ENCODE assay signal across 10 mouse cellular contexts in genomic region chr2:19528797-19529196, GRCm38 (mm10). TPM values are rescaled to one million over a fixed set of nuclear protein-coding genes. Genes with fewer than 3 reads are reported as not detected.
A peak's percentile ranks its signal among the peaks of the same experiment; 100 is the strongest.
DNase-seq lines count a peak whose midpoint lies in the region; ATAC-seq and TF ChIP-seq lines count a peak whose summit lies in the region.
"Had no signal": no experiment of that assay in that cellular context is flagged by ENCODE, and none has a peak within 500 bp of the region (broad histone marks: within the 10 kb centered on the region; RNA-seq: fewer than 3 reads in every experiment).

No protein-coding gene starts in this region.

- H3K27me3 ChIP-seq in liver, adult 2 months (ENCODE audit: control insufficient read depth, insufficient read depth, low read length) = no peaks in the 10 kb centered on the region
- H3K27me3 ChIP-seq in liver, embryonic 12.5 days (replicated peaks) = no peaks in the 10 kb centered on the region
- H3K27me3 ChIP-seq in cerebellum, adult 2 months (ENCODE audit: control insufficient read depth, insufficient read depth, low read length) = no peaks in the 10 kb centered on the region
- H3K27me3 ChIP-seq in midbrain, embryonic 16.5 days (ENCODE audit: control insufficient read depth, insufficient read depth, low read depth, low read length) = no peaks in the 10 kb centered on the region
- H3K27me3 ChIP-seq: heart, embryonic 15.5 days had no signal

- ATAC-seq in liver, embryonic 12.5 days = no peak
- peak; percentile 79 for ATAC-seq in granulocyte monocyte progenitor cell, adult 5-6 weeks (replicated peaks; ENCODE audit: poor library complexity, severe bottlenecking)
- no peak for ATAC-seq in midbrain, embryonic 16.5 days

- H3K36me3 ChIP-seq in liver, adult 2 months (ENCODE audit: control insufficient read depth, insufficient read depth, low read length) = no peaks in the 10 kb centered on the region
- no peaks in the 10 kb centered on the region for H3K36me3 ChIP-seq in liver, embryonic 12.5 days
- no peaks in the 10 kb centered on the region for H3K36me3 ChIP-seq in midbrain, embryonic 16.5 days (ENCODE audit: control insufficient read depth, insufficient read depth, low read length)
- H3K36me3 ChIP-seq: heart, embryonic 15.5 days; neural tube, embryonic 13.5 days had no signal

- no peak for TF ChIP-seq POLR2A in liver, adult 2 months (IDR thresholded peaks at IDR 0.05; ENCODE audit: extremely low read depth, insufficient read depth, low read length)
- no peak for TF ChIP-seq POLR2A in cerebellum, adult 2 months (IDR thresholded peaks at IDR 0.05; ENCODE audit: borderline replicate concordance, insufficient read depth, low read length)

- no peak overlapping the region for H3K4me2 ChIP-seq in liver, embryonic 12.5 days
- H3K4me2 ChIP-seq in midbrain, embryonic 16.5 days (ENCODE audit: low read length) = no peak overlapping the region
- H3K4me2 ChIP-seq: heart, embryonic 15.5 days; neural tube, embryonic 13.5 days had no signal

- DNase-seq in liver, adult 2 months (ENCODE audit: extremely low read depth, low read depth, low spot score) = peak; percentile 75
- DNase-seq in MEL-GATA-1-ER (ENCODE audit: extremely low read depth, low read depth) = peak; percentile 14
- peak; percentile 22 to 42 for DNase-seq in cerebellum, adult 2 months
- peak; percentile 34 to 54 for DNase-seq in layer of hippocampus, postnatal 10 days (ENCODE audit: low spot score in 2 of 2)
- DNase-seq in right cerebral cortex, adult 2 months (ENCODE audit: low spot score in 2 of 2) = peak; percentile 68 to 81

- peak; percentile 45 for TF ChIP-seq CTCF in liver, adult 2 months (IDR thresholded peaks at IDR 0.05; ENCODE audit: low read depth, low read length)
- TF ChIP-seq CTCF in cerebellum, adult 2 months (IDR thresholded peaks at IDR 0.05; ENCODE audit: borderline replicate concordance, insufficient read depth, low read depth, low read length) = peak; percentile 30; the same call in 1 of the 2 replicates

- no peak overlapping the region for H3K9ac ChIP-seq in liver, adult 2 months (ENCODE audit: low read depth, low read length)
- H3K9ac ChIP-seq in liver, embryonic 12.5 days = no peak overlapping the region
- H3K9ac ChIP-seq in midbrain, embryonic 16.5 days (ENCODE audit: low read depth, low read length) = no peak overlapping the region
- H3K9ac ChIP-seq: heart, embryonic 15.5 days; neural tube, embryonic 13.5 days had no signal

- 0 out of 2 replicates have a peak, but pooled peaks cover 2% of the 10 kb centered on the region for H3K4me1 ChIP-seq in liver, adult 2 months (ENCODE audit: control insufficient read depth, insufficient read depth, low read length)
- H3K4me1 ChIP-seq in liver, embryonic 12.5 days = no peaks in the 10 kb centered on the region
- H3K4me1 ChIP-seq in cerebellum, adult 2 months (ENCODE audit: control insufficient read depth, insufficient read depth, low read length) = no peaks in the 10 kb centered on the region
- no peaks in the 10 kb centered on the region for H3K4me1 ChIP-seq in midbrain, embryonic 16.5 days (ENCODE audit: control insufficient read depth, insufficient read depth, low read length)
- H3K4me1 ChIP-seq: heart, embryonic 15.5 days; neural tube, embryonic 13.5 days had no signal

- 2% methylated on average over 1 of the region's 1 CpGs for WGBS in liver, adult 2 months
- WGBS in liver, embryonic 12.5 days (ENCODE audit: insufficient replicate concordance) = 0% methylated on average over 1 of the region's 1 CpGs
- 5% methylated on average over 1 of the region's 1 CpGs for WGBS in cerebellum, adult 2 months
- 2% methylated on average over 1 of the region's 1 CpGs for WGBS in midbrain, embryonic 16.5 days

- H3K27ac ChIP-seq in liver, adult 2 months (replicated peaks; ENCODE audit: insufficient read depth, low read depth, low read length) = no peak overlapping the region
- H3K27ac ChIP-seq in liver, embryonic 12.5 days = no peak overlapping the region
- H3K27ac ChIP-seq in cerebellum, adult 2 months (ENCODE audit: insufficient read depth, low read length) = no peak overlapping the region
- H3K27ac ChIP-seq in midbrain, embryonic 16.5 days (ENCODE audit: low read length) = no peak overlapping the region
- H3K27ac ChIP-seq: heart, embryonic 15.5 days; neural tube, embryonic 13.5 days had no signal

- H3K79me2 ChIP-seq in liver, adult 2 months (ENCODE audit: control insufficient read depth, insufficient read depth, low read length) = no peaks in the 10 kb centered on the region

- no peaks in the 10 kb centered on the region for H3K9me3 ChIP-seq in liver, embryonic 12.5 days (replicated peaks)
- 0 out of 2 replicates have a peak, but pooled peaks cover 3% of the 10 kb centered on the region for H3K9me3 ChIP-seq in midbrain, embryonic 16.5 days (replicated peaks; ENCODE audit: control insufficient read depth, low read length, poor library complexity, severe bottlenecking)
- H3K9me3 ChIP-seq: heart, embryonic 15.5 days had no signal

- H3K4me3 ChIP-seq in liver, adult 2 months (ENCODE audit: insufficient read depth, low read depth, low read length) = no peak overlapping the region
- no peak overlapping the region for H3K4me3 ChIP-seq in liver, embryonic 12.5 days
- no peak overlapping the region for H3K4me3 ChIP-seq in cerebellum, adult 2 months (replicated peaks; ENCODE audit: insufficient read depth, low read depth, low read length)
- H3K4me3 ChIP-seq in midbrain, embryonic 16.5 days (ENCODE audit: low read depth, low read length) = no peak overlapping the region
- H3K4me3 ChIP-seq: heart, embryonic 15.5 days; neural tube, embryonic 13.5 days had no signal

RNA-seq across cellular contexts. Expression of gene 4921504E06Rik, which starts 24.9 kb away (rescaled TPM):
- not detected in 2 replicates for total RNA-seq in liver, adult 2 months (2014; rRNA removed)
- polyA plus RNA-seq in liver, adult 2 months (2012; rRNA removed) = not detected in 2 replicates
- polyA plus RNA-seq in liver, embryonic 12.5 days (2016; fragmentation: Nextera tagmentation; extraction: Ambion mirVana) = not detected in 2 replicates
- not detected in 2 replicates for polyA plus RNA-seq in cerebellum, adult 2 months (2012; rRNA removed)
- not detected in 2 replicates for total RNA-seq in granulocyte monocyte progenitor cell, adult 5-6 weeks (2014; fragmentation: Nextera tagmentation)
- total RNA-seq in granulocyte monocyte progenitor cell, adult 5-6 weeks (2017) = not detected in 2 replicates
- not detected for total RNA-seq in layer of hippocampus, postnatal 10 days (2021)
- polyA plus RNA-seq in midbrain, embryonic 16.5 days (2015; fragmentation: Nextera tagmentation; extraction: Ambion mirVana) = not detected in 2 replicates
- polyA plus RNA-seq: heart, embryonic 15.5 days; neural tube, embryonic 13.5 days had no signal

Comparison
In these comparisons a context has a peak if more than half of its experiments do, and no peak if none do; other contexts are left out.
1. DNase-seq: peak in every context shown above with its lines; median percentile 75 in liver, adult 2 months; 74 in right cerebral cortex, adult 2 months; 44 in layer of hippocampus, postnatal 10 days; 32 in cerebellum, adult 2 months; 14 in MEL-GATA-1-ER.